Mouse (Mus musculus): ENCODE results near the gene Cdip1. TPM values are rescaled to one million over a fixed set of nuclear protein-coding genes. Genes with fewer than 3 reads are reported as not detected.
"Not testable (repeated sequence)": the region's sequence is repeated elsewhere in the genome, so short reads cannot be mapped to it uniquely, and the experiment has no call there.

Cdip1 gene
- 51.2 and 57.0 TPM in 2 replicates for polyA plus RNA-seq (2015; fragmentation: Nextera tagmentation; extraction: Ambion mirVana)

- DNase-seq (ENCODE audit: low spot score), result peak; percentile 94
Measured at GRCm38 (mm10) chr16:4789810-4790559, at the start of gene Cdip1. TSS of gene Cdip1 (minus strand) at chr16:4790292.

GRCm38 (mm10) chr16:4839552-4839951 is 49.5 kb upstream of the Cdip1 start:
- no peak for DNase-seq (ENCODE audit: low spot score)

- no peak for DNase-seq (ENCODE audit: low spot score)
Measured at GRCm38 (mm10) chr16:4837631-4838030, 47.5 kb upstream of the Cdip1 start.

- DNase-seq (ENCODE audit: low spot score), result no peak
Measured at GRCm38 (mm10) chr16:4835191-4835590, 45.1 kb upstream of the Cdip1 start, which contains the start of gene 4930562C15Rik. TSS of gene 4930562C15Rik (plus strand) at chr16:4835416.

GRCm38 (mm10) chr16:4833858-4834257 is 43.8 kb upstream of the Cdip1 start:
- DNase-seq (ENCODE audit: low spot score), result no peak

- DNase-seq (ENCODE audit: low spot score), result peak; percentile 38
Measured at GRCm38 (mm10) chr16:4831650-4832419, 41.7 kb upstream of the Cdip1 start.

- no peak for DNase-seq (ENCODE audit: low spot score)
Measured at GRCm38 (mm10) chr16:4829271-4829900, 39.3 kb upstream of the Cdip1 start.

- DNase-seq (ENCODE audit: low spot score), result no peak
Measured at GRCm38 (mm10) chr16:4827639-4828038, 37.5 kb upstream of the Cdip1 start.

GRCm38 (mm10) chr16:4824466-4824865 is 34.4 kb upstream of the Cdip1 start:
- not testable (repeated sequence) for DNase-seq (ENCODE audit: low spot score)

- DNase-seq (ENCODE audit: low spot score), result no peak
Measured at GRCm38 (mm10) chr16:4818349-4818748, 28.3 kb upstream of the Cdip1 start.

GRCm38 (mm10) chr16:4796631-4797030 is 6.5 kb upstream of the Cdip1 start:
- DNase-seq (ENCODE audit: low spot score), result no peak

- peak; percentile 29 for DNase-seq (ENCODE audit: low spot score)
Measured at GRCm38 (mm10) chr16:4791332-4791731, 1.2 kb upstream of the Cdip1 start.

- DNase-seq (ENCODE audit: low spot score), result peak; percentile 32
Measured at GRCm38 (mm10) chr16:4789311-4789768, 752 bp downstream of the Cdip1 start.

- no peak for DNase-seq (ENCODE audit: low spot score)
Measured at GRCm38 (mm10) chr16:4788176-4788575, 1.9 kb downstream of the Cdip1 start.

- no peak for DNase-seq (ENCODE audit: low spot score)
Measured at GRCm38 (mm10) chr16:4785706-4786105, 4.4 kb downstream of the Cdip1 start.

- no peak for DNase-seq (ENCODE audit: low spot score)
Measured at GRCm38 (mm10) chr16:4782515-4782914, 7.6 kb downstream of the Cdip1 start.

- DNase-seq (ENCODE audit: low spot score), result peak; percentile 64
Measured at GRCm38 (mm10) chr16:4781524-4782196, 8.4 kb downstream of the Cdip1 start.

- no peak for DNase-seq (ENCODE audit: low spot score)
Measured at GRCm38 (mm10) chr16:4778940-4779339, 11.2 kb downstream of the Cdip1 start.

GRCm38 (mm10) chr16:4777905-4778609 is 12.0 kb downstream of the Cdip1 start:
- no peak for DNase-seq (ENCODE audit: low spot score)

- no peak for DNase-seq (ENCODE audit: low spot score)
Measured at GRCm38 (mm10) chr16:4777171-4777904, 12.8 kb downstream of the Cdip1 start.
